Comparison of ENCODE assay signal across 23 mouse cellular contexts in the genomic region with DNA sequence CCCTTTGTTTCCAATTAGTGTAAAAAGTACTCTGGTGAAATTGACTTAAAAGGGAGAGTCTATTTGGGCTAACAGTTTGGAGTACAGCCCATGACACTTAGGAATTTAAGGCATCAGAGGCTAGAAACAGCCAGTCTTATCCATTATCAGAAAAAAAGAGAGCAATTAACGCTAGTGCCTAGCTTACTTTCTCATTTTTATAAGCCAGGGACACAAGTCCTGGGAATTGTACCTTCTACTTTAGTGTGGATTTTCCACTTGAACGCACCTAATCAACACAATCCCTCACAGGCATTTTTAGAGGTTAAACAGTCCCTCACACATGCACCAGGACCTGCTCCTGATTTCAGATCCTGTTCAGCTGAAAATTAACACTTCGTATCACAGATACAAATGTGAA.
DNase-seq lines count a peak whose midpoint lies in the region; ATAC-seq and TF ChIP-seq lines count a peak whose summit lies in the region.
"Had no signal": no experiment of that assay in that cellular context is flagged by ENCODE, and none has a peak within 500 bp of the region (broad histone marks: within the 10 kb centered on the region; RNA-seq: fewer than 3 reads in every experiment).

No protein-coding gene starts in this region.

- no peaks in the 10 kb centered on the region for H3K27me3 ChIP-seq in hindbrain, embryonic 14.5 days (ENCODE audit: control insufficient read depth, insufficient read depth, low read length)
- H3K27me3 ChIP-seq in hindbrain, embryonic 16.5 days (replicated peaks; ENCODE audit: control insufficient read depth, insufficient read depth, low read length), result no peaks in the 10 kb centered on the region
- no peaks in the 10 kb centered on the region for H3K27me3 ChIP-seq in kidney, embryonic 14.5 days (ENCODE audit: control insufficient read depth, insufficient read depth, low read length)
- H3K27me3 ChIP-seq: hindbrain, embryonic 13.5 days; intestine, embryonic 15.5 days; limb, embryonic 12.5 days; Patski had no signal

- H3K4me2 ChIP-seq in hindbrain, embryonic 14.5 days (replicated peaks), result no peak overlapping the region
- H3K4me2 ChIP-seq in hindbrain, embryonic 16.5 days (ENCODE audit: low read length), result no peak overlapping the region
- no peak overlapping the region for H3K4me2 ChIP-seq in kidney, embryonic 14.5 days (replicated peaks; ENCODE audit: low read depth, low read length)
- H3K4me2 ChIP-seq: hindbrain, embryonic 13.5 days; intestine, embryonic 15.5 days; limb, embryonic 12.5 days; liver, embryonic 11.5 days; midbrain, embryonic 11.5 days had no signal

- no peaks in the 10 kb centered on the region for H3K9me3 ChIP-seq in hindbrain, embryonic 14.5 days (ENCODE audit: control insufficient read depth, low read length)
- H3K9me3 ChIP-seq in hindbrain, embryonic 16.5 days (ENCODE audit: control insufficient read depth, low read length), result no peaks in the 10 kb centered on the region
- no peaks in the 10 kb centered on the region for H3K9me3 ChIP-seq in kidney, embryonic 14.5 days (ENCODE audit: control insufficient read depth, low read length)
- H3K9me3 ChIP-seq: hindbrain, embryonic 13.5 days; intestine, embryonic 15.5 days; limb, embryonic 12.5 days had no signal

- 0 out of 2 replicates have a peak, but pooled peaks have one; percentile 34 for ATAC-seq in hindbrain, embryonic 14.5 days (ENCODE audit: low FRiP score)
- ATAC-seq in hindbrain, embryonic 16.5 days, result no peak
- ATAC-seq in kidney, embryonic 14.5 days (ENCODE audit: low FRiP score, low TSS enrichment), result peak; percentile 35; the same call in 1 of the 2 replicates
- ATAC-seq: intestine, embryonic 15.5 days; liver, postnatal 0 days; lung, postnatal 0 days; Patski had no signal

- no peak for TF ChIP-seq POLR2A in brain, embryonic 14.5 days (IDR thresholded peaks at IDR 0.05; ENCODE audit: borderline replicate concordance, extremely low read depth, insufficient read depth, insufficient read length, poor library complexity, severe bottlenecking)

- no peak overlapping the region for H3K27ac ChIP-seq in hindbrain, embryonic 14.5 days
- no peak overlapping the region for H3K27ac ChIP-seq in hindbrain, embryonic 16.5 days (ENCODE audit: low read depth, low read length)
- no peak overlapping the region for H3K27ac ChIP-seq in kidney, embryonic 14.5 days (ENCODE audit: low read depth, low read length)
- H3K27ac ChIP-seq: hindbrain, embryonic 13.5 days; intestine, embryonic 15.5 days; layer of hippocampus, adult 2 months; limb, embryonic 12.5 days; macrophage had no signal

- H3K36me3 ChIP-seq in hindbrain, embryonic 14.5 days (replicated peaks; ENCODE audit: control insufficient read depth, insufficient read depth), result no peaks in the 10 kb centered on the region
- H3K36me3 ChIP-seq in hindbrain, embryonic 16.5 days (ENCODE audit: control insufficient read depth, insufficient read depth, low read length), result no peaks in the 10 kb centered on the region
- H3K36me3 ChIP-seq in kidney, embryonic 14.5 days (ENCODE audit: control insufficient read depth, insufficient read depth, low read length), result no peaks in the 10 kb centered on the region
- H3K36me3 ChIP-seq: hindbrain, embryonic 13.5 days; intestine, embryonic 15.5 days; limb, embryonic 12.5 days had no signal

- WGBS in hindbrain, embryonic 14.5 days, result 63% methylated on average over 3 of the region's 3 CpGs
- 57% methylated on average over 3 of the region's 3 CpGs for WGBS in hindbrain, embryonic 16.5 days
- WGBS in kidney, embryonic 14.5 days, result 57% methylated on average over 3 of the region's 3 CpGs

- no peak for DNase-seq in hindbrain, embryonic 14.5 days (ENCODE audit: low spot score)
- peak; percentile 80 for DNase-seq in brain, embryonic 14.5 days (ENCODE audit: low read depth)
- peak; percentile 16 to 78 for DNase-seq in kidney, postnatal 36 days
- DNase-seq in testis, postnatal 14 days (ENCODE audit: low spot score), result no peak
- DNase-seq in frontal cortex, postnatal 36 days (ENCODE audit: low spot score in 2 of 2), result no peak
- DNase-seq: adrenal gland, postnatal 36 days; cerebellum, adult 11-12 months; cerebellum, postnatal 10 days; heart, postnatal 36 days; layer of hippocampus, postnatal 36 days; liver, postnatal 0 days; thymus, postnatal 25 days had no signal

- H3K9ac ChIP-seq in hindbrain, embryonic 14.5 days, result no peak overlapping the region
- no peak overlapping the region for H3K9ac ChIP-seq in hindbrain, embryonic 16.5 days (ENCODE audit: low read depth, low read length)
- no peak overlapping the region for H3K9ac ChIP-seq in kidney, embryonic 14.5 days (ENCODE audit: low read depth, low read length)
- H3K9ac ChIP-seq: hindbrain, embryonic 13.5 days; intestine, embryonic 15.5 days; limb, embryonic 12.5 days; liver, postnatal 0 days had no signal

- no peak for TF ChIP-seq CTCF in brain, embryonic 14.5 days (IDR thresholded peaks at IDR 0.05; ENCODE audit: borderline replicate concordance, extremely low read depth, insufficient read depth, insufficient read length)

- no peaks in the 10 kb centered on the region for H3K4me1 ChIP-seq in hindbrain, embryonic 14.5 days (replicated peaks; ENCODE audit: control insufficient read depth, insufficient read depth, low read length)
- no peaks in the 10 kb centered on the region for H3K4me1 ChIP-seq in hindbrain, embryonic 16.5 days (ENCODE audit: control insufficient read depth, insufficient read depth, low read depth, low read length)
- H3K4me1 ChIP-seq in kidney, embryonic 14.5 days (ENCODE audit: control insufficient read depth, insufficient read depth, low read length), result no peaks in the 10 kb centered on the region
- H3K4me1 ChIP-seq: hindbrain, embryonic 13.5 days; intestine, embryonic 15.5 days had no signal

- H3K4me3 ChIP-seq in hindbrain, embryonic 14.5 days (replicated peaks; ENCODE audit: low read length), result no peak overlapping the region
- no peak overlapping the region for H3K4me3 ChIP-seq in hindbrain, embryonic 16.5 days (ENCODE audit: low read length)
- H3K4me3 ChIP-seq in kidney, embryonic 14.5 days (ENCODE audit: low read length), result no peak overlapping the region
- H3K4me3 ChIP-seq: hindbrain, embryonic 13.5 days; intestine, embryonic 15.5 days; layer of hippocampus, adult 2 months; limb, embryonic 12.5 days had no signal

Comparison
In these comparisons a context has a peak if more than half of its experiments do, and no peak if none do; other contexts are left out.
1. DNase-seq: peak in brain, embryonic 14.5 days (single experiment) and kidney, postnatal 36 days (2 of 2); none in hindbrain, embryonic 14.5 days (single experiment), testis, postnatal 14 days (single experiment) and frontal cortex, postnatal 36 days (0 of 2).